Comparison of ENCODE assay signal across 20 mouse cellular contexts in genomic region chr15:10700891-10701466, GRCm38 (mm10). TPM values are rescaled to one million over a fixed set of nuclear protein-coding genes. Genes with fewer than 3 reads are reported as not detected.
DNase-seq lines count a peak whose midpoint lies in the region; ATAC-seq and TF ChIP-seq lines count a peak whose summit lies in the region.
"Had no signal": no experiment of that assay in that cellular context is flagged by ENCODE, and none has a peak within 500 bp of the region (broad histone marks: within the 10 kb centered on the region; RNA-seq: fewer than 3 reads in every experiment).

No protein-coding gene starts in this region.

- TF ChIP-seq EP300 in liver, postnatal 0 days (IDR thresholded peaks at IDR 0.05; ENCODE audit: low read depth), result no peak
- no peak for TF ChIP-seq EP300 in stomach, postnatal 0 days (optimal IDR thresholded peaks at IDR 0.05)

- no peak overlapping the region for H3K4me2 ChIP-seq in embryonic facial prominence, embryonic 12.5 days (replicated peaks)
- H3K4me2 ChIP-seq in kidney, embryonic 16.5 days (replicated peaks; ENCODE audit: low read depth, low read length), result no peak overlapping the region
- no peak overlapping the region for H3K4me2 ChIP-seq in liver, postnatal 0 days (ENCODE audit: low read depth, low read length)
- no peak overlapping the region for H3K4me2 ChIP-seq in liver, embryonic 12.5 days
- H3K4me2 ChIP-seq in stomach, embryonic 14.5 days (replicated peaks; ENCODE audit: low read depth, low read length), result no peak overlapping the region
- no peak overlapping the region for H3K4me2 ChIP-seq in stomach, postnatal 0 days (replicated peaks; ENCODE audit: low read depth)
- H3K4me2 ChIP-seq: forebrain, embryonic 13.5 days; heart, embryonic 13.5 days had no signal

- H3K9me3 ChIP-seq in embryonic facial prominence, embryonic 12.5 days, result no peaks in the 10 kb centered on the region
- H3K9me3 ChIP-seq in embryonic facial prominence, embryonic 10.5 days, result no peaks in the 10 kb centered on the region
- H3K9me3 ChIP-seq in kidney, embryonic 16.5 days (ENCODE audit: low read length), result no peaks in the 10 kb centered on the region
- H3K9me3 ChIP-seq in liver, postnatal 0 days (ENCODE audit: low read length), result no peaks in the 10 kb centered on the region
- H3K9me3 ChIP-seq in liver, embryonic 12.5 days (replicated peaks), result no peaks in the 10 kb centered on the region
- H3K9me3 ChIP-seq in stomach, embryonic 14.5 days (ENCODE audit: control insufficient read depth, low read depth, low read length), result no peaks in the 10 kb centered on the region
- H3K9me3 ChIP-seq in stomach, postnatal 0 days (ENCODE audit: control insufficient read depth, low read length), result no peaks in the 10 kb centered on the region
- H3K9me3 ChIP-seq: forebrain, embryonic 13.5 days; G1E; heart, embryonic 13.5 days had no signal

- H3K9ac ChIP-seq in embryonic facial prominence, embryonic 12.5 days, result no peak overlapping the region
- no peak overlapping the region for H3K9ac ChIP-seq in kidney, embryonic 16.5 days (replicated peaks; ENCODE audit: low read length)
- no peak overlapping the region for H3K9ac ChIP-seq in liver, postnatal 0 days (replicated peaks)
- H3K9ac ChIP-seq in liver, embryonic 12.5 days, result no peak overlapping the region
- H3K9ac ChIP-seq in stomach, embryonic 14.5 days (replicated peaks; ENCODE audit: low read depth, low read length), result no peak overlapping the region
- H3K9ac ChIP-seq in stomach, postnatal 0 days (ENCODE audit: low read length), result no peak overlapping the region
- H3K9ac ChIP-seq: forebrain, embryonic 13.5 days; forebrain, postnatal 0 days; heart, embryonic 13.5 days had no signal

- no peaks in the 10 kb centered on the region for H3K27me3 ChIP-seq in embryonic facial prominence, embryonic 12.5 days
- H3K27me3 ChIP-seq in embryonic facial prominence, embryonic 10.5 days (replicated peaks; ENCODE audit: low read depth, poor library complexity, severe bottlenecking), result no peaks in the 10 kb centered on the region
- H3K27me3 ChIP-seq in kidney, embryonic 16.5 days (ENCODE audit: insufficient read depth, low read length), result no peaks in the 10 kb centered on the region
- H3K27me3 ChIP-seq in liver, postnatal 0 days (ENCODE audit: insufficient read depth, low read length), result no peaks in the 10 kb centered on the region
- H3K27me3 ChIP-seq in liver, embryonic 12.5 days (replicated peaks), result no peaks in the 10 kb centered on the region
- no peaks in the 10 kb centered on the region for H3K27me3 ChIP-seq in stomach, embryonic 14.5 days (ENCODE audit: control insufficient read depth, insufficient read depth, low read length)
- H3K27me3 ChIP-seq in stomach, postnatal 0 days (ENCODE audit: control insufficient read depth, insufficient read depth, low read length), result no peaks in the 10 kb centered on the region
- H3K27me3 ChIP-seq: forebrain, embryonic 13.5 days; heart, embryonic 13.5 days had no signal

- DNase-seq in embryonic facial prominence, embryonic 10.5 days (ENCODE audit: low spot score), result no peak
- DNase-seq in kidney, adult 18-20 months, result no peak
- DNase-seq in liver, postnatal 0 days, result no peak
- no peak for DNase-seq in stomach, postnatal 0 days (ENCODE audit: low spot score)
- DNase-seq: adrenal gland, adult 8-10 months; adrenal gland, postnatal 36 days; B cell, adult 2 months; cerebellum, adult 2 months; cerebellum, postnatal 10 days; forebrain, postnatal 0 days; gastrocnemius, postnatal 14 days; heart, postnatal 36 days had no signal

- 0 out of 2 replicates have a peak, but pooled peaks have one; percentile 17 for ATAC-seq in embryonic facial prominence, embryonic 12.5 days (ENCODE audit: insufficient number of reproducible peaks, insufficient read depth, low FRiP score, low TSS enrichment)
- peak; percentile 72; the same call in 1 of the 2 replicates for ATAC-seq in kidney, embryonic 16.5 days (ENCODE audit: low FRiP score, low TSS enrichment)
- ATAC-seq in liver, postnatal 0 days, result peak; percentile 77
- ATAC-seq in liver, embryonic 12.5 days, result no peak
- no peak for ATAC-seq in stomach, embryonic 14.5 days (ENCODE audit: insufficient number of reproducible peaks, insufficient read depth, low FRiP score, low read depth)
- no peak for ATAC-seq in stomach, postnatal 0 days (ENCODE audit: low FRiP score, low TSS enrichment)
- ATAC-seq: CD4-positive, CD25-positive, alpha-beta regulatory T cell, adult 4 months; forebrain, embryonic 13.5 days; forebrain, postnatal 0 days had no signal

- no peaks in the 10 kb centered on the region for H3K36me3 ChIP-seq in embryonic facial prominence, embryonic 12.5 days
- peaks cover 37% of the 10 kb centered on the region for H3K36me3 ChIP-seq in embryonic facial prominence, embryonic 10.5 days (replicated peaks)
- no peaks in the 10 kb centered on the region; the same call in 1 of the 2 replicates for H3K36me3 ChIP-seq in kidney, embryonic 16.5 days (ENCODE audit: insufficient read depth, low read length)
- H3K36me3 ChIP-seq in liver, postnatal 0 days (replicated peaks; ENCODE audit: insufficient read depth, low read length), result no peaks in the 10 kb centered on the region
- H3K36me3 ChIP-seq in liver, embryonic 12.5 days, result no peaks in the 10 kb centered on the region
- no peaks in the 10 kb centered on the region for H3K36me3 ChIP-seq in stomach, embryonic 14.5 days (ENCODE audit: control insufficient read depth, insufficient read depth, low read length)
- no peaks in the 10 kb centered on the region for H3K36me3 ChIP-seq in stomach, postnatal 0 days (ENCODE audit: control insufficient read depth, insufficient read depth, low read length)
- H3K36me3 ChIP-seq: G1E; heart, embryonic 13.5 days had no signal

- no peak overlapping the region for H3K4me3 ChIP-seq in embryonic facial prominence, embryonic 12.5 days
- H3K4me3 ChIP-seq in embryonic facial prominence, embryonic 10.5 days, result no peak overlapping the region
- no peak overlapping the region for H3K4me3 ChIP-seq in kidney, embryonic 16.5 days (ENCODE audit: low read length)
- H3K4me3 ChIP-seq in liver, postnatal 0 days (ENCODE audit: low read depth, low read length), result no peak overlapping the region
- H3K4me3 ChIP-seq in liver, embryonic 12.5 days, result no peak overlapping the region
- H3K4me3 ChIP-seq in stomach, embryonic 14.5 days (ENCODE audit: low read depth, low read length), result no peak overlapping the region
- H3K4me3 ChIP-seq in stomach, postnatal 0 days (ENCODE audit: low read depth, low read length), result no peak overlapping the region
- H3K4me3 ChIP-seq: forebrain, embryonic 13.5 days; heart, embryonic 13.5 days had no signal

- peaks cover 34% of the 10 kb centered on the region for H3K4me1 ChIP-seq in embryonic facial prominence, embryonic 12.5 days
- peaks cover 23% of the 10 kb centered on the region for H3K4me1 ChIP-seq in embryonic facial prominence, embryonic 10.5 days
- H3K4me1 ChIP-seq in kidney, embryonic 16.5 days (ENCODE audit: insufficient read depth, low read length), result peaks cover 27% of the 10 kb centered on the region
- H3K4me1 ChIP-seq in liver, postnatal 0 days (ENCODE audit: insufficient read depth), result peaks cover 10% of the 10 kb centered on the region
- peaks cover 6% of the 10 kb centered on the region for H3K4me1 ChIP-seq in liver, embryonic 12.5 days
- peaks cover 9% of the 10 kb centered on the region for H3K4me1 ChIP-seq in stomach, embryonic 14.5 days (ENCODE audit: control insufficient read depth, insufficient read depth, low read length)
- no peaks in the 10 kb centered on the region; the same call in 1 of the 2 replicates for H3K4me1 ChIP-seq in stomach, postnatal 0 days (replicated peaks; ENCODE audit: control insufficient read depth, insufficient read depth)

- no peak for TF ChIP-seq CTCF in liver, postnatal 0 days (IDR thresholded peaks at IDR 0.05; ENCODE audit: low read depth)
- no peak for TF ChIP-seq CTCF in stomach, postnatal 0 days (IDR thresholded peaks at IDR 0.05; ENCODE audit: low read depth)

- 91% methylated on average over 9 of the region's 9 CpGs for WGBS in embryonic facial prominence, embryonic 12.5 days
- 94% methylated on average over 9 of the region's 9 CpGs for WGBS in embryonic facial prominence, embryonic 10.5 days
- WGBS in kidney, embryonic 16.5 days, result 57% methylated on average over 9 of the region's 9 CpGs
- WGBS in liver, postnatal 0 days (ENCODE audit: insufficient replicate concordance), result 63% methylated on average over 9 of the region's 9 CpGs
- WGBS in liver, embryonic 12.5 days (ENCODE audit: insufficient replicate concordance), result 78% methylated on average over 9 of the region's 9 CpGs
- 78% methylated on average over 9 of the region's 9 CpGs for WGBS in stomach, embryonic 14.5 days
- WGBS in stomach, postnatal 0 days, result 84% methylated on average over 9 of the region's 9 CpGs

- H3K27ac ChIP-seq in embryonic facial prominence, embryonic 12.5 days, result no peak overlapping the region
- no peak overlapping the region for H3K27ac ChIP-seq in embryonic facial prominence, embryonic 10.5 days (replicated peaks)
- H3K27ac ChIP-seq in kidney, embryonic 16.5 days (ENCODE audit: low read length), result no peak overlapping the region
- H3K27ac ChIP-seq in liver, postnatal 0 days (ENCODE audit: low read depth), result 0 out of 2 replicates have a peak overlapping the region, but pooled peaks have one; percentile 16
- no peak overlapping the region for H3K27ac ChIP-seq in liver, embryonic 12.5 days
- H3K27ac ChIP-seq in stomach, embryonic 14.5 days (ENCODE audit: low read length), result peak overlapping the region; percentile 27; the same call in 1 of the 2 replicates
- H3K27ac ChIP-seq in stomach, postnatal 0 days (replicated peaks), result no peak overlapping the region
- H3K27ac ChIP-seq: forebrain, embryonic 13.5 days had no signal

RNA-seq across cellular contexts. Expression of gene Rai14, which starts 13.4 kb away (rescaled TPM):
- 85.6 and 89.7 TPM in 2 replicates for polyA plus RNA-seq in embryonic facial prominence, embryonic 12.5 days (2016; fragmentation: Nextera tagmentation; extraction: Ambion mirVana)
- 73.2 and 75.8 TPM in 2 replicates for polyA plus RNA-seq in embryonic facial prominence, embryonic 10.5 days (2016; fragmentation: Nextera tagmentation; extraction: Ambion mirVana)
- 60.6 and 69.6 TPM in 2 replicates for polyA plus RNA-seq in kidney, embryonic 16.5 days (2015; fragmentation: Nextera tagmentation; extraction: Ambion mirVana)
- 4.8 and 5.4 TPM in 2 replicates for polyA plus RNA-seq in liver, postnatal 0 days (2015; fragmentation: Nextera tagmentation; extraction: Ambion mirVana)
- polyA plus RNA-seq in liver, embryonic 12.5 days (2016; fragmentation: Nextera tagmentation; extraction: Ambion mirVana), result 9.2 and 9.7 TPM in 2 replicates
- polyA plus RNA-seq in stomach, embryonic 14.5 days (2014; fragmentation: Nextera tagmentation; extraction: Ambion mirVana), result 23.2 and 27.3 TPM in 2 replicates
- polyA plus RNA-seq in stomach, postnatal 0 days (2015; fragmentation: Nextera tagmentation; extraction: Ambion mirVana), result 8.0 and 8.7 TPM in 2 replicates
- polyA plus RNA-seq: G1E had no signal

Comparison
In these comparisons a context has a peak if more than half of its experiments do, and no peak if none do; other contexts are left out.
1. ATAC-seq: peak in embryonic facial prominence, embryonic 12.5 days (single experiment), kidney, embryonic 16.5 days (single experiment) and liver, postnatal 0 days (single experiment); none in liver, embryonic 12.5 days (single experiment), stomach, embryonic 14.5 days (single experiment) and stomach, postnatal 0 days (single experiment).
2. H3K27ac ChIP-seq: peak in liver, postnatal 0 days (single experiment) and stomach, embryonic 14.5 days (single experiment); none in embryonic facial prominence, embryonic 12.5 days (single experiment), embryonic facial prominence, embryonic 10.5 days (single experiment), kidney, embryonic 16.5 days (single experiment), liver, embryonic 12.5 days (single experiment) and stomach, postnatal 0 days (single experiment).